Mouse (Mus musculus) hindbrain, embryonic 12.5 days (tissue): Measurements from ENCODE around the gene Wnt10b. TPM values are rescaled to one million over a fixed set of nuclear protein-coding genes. Genes with fewer than 3 reads are reported as not detected.

Experiments used
- ATAC-seq: fragments of 200-750 bp; cut with Nextera tagmentation; 2 replicates; pipeline ENCODE4 v1.8.0; 2017; ENCODE audit warnings: moderate TSS enrichment; ENCODE audit not compliant: low FRiP score
- H3K27ac ChIP-seq: fragments of 300-500 bp; sonication (generic); 2 replicates; pipeline ENCODE4 v1.5.1; 2016; ENCODE audit warnings: mild to moderate bottlenecking
- H3K27me3 ChIP-seq: fragments of 300-500 bp; sonication (generic); 2 replicates; pipeline ENCODE4 v1.6.1; 2016; ENCODE audit warnings: mild to moderate bottlenecking
- H3K36me3 ChIP-seq: fragments of 300-500 bp; sonication (generic); 2 replicates; pipeline ENCODE4 v1.6.1; 2016; ENCODE audit warnings: mild to moderate bottlenecking
- H3K4me1 ChIP-seq: fragments of 300-500 bp; sonication (generic); 2 replicates; pipeline ENCODE4 v1.6.1; 2016
- H3K4me2 ChIP-seq: fragments of 300-500 bp; sonication (generic); replicated peaks from 2 replicates; pipeline ENCODE4 v1.6.1; 2016; ENCODE audit warnings: mild to moderate bottlenecking
- H3K4me3 ChIP-seq: fragments of 300-500 bp; sonication (generic); 2 replicates; pipeline ENCODE4 v1.5.1; 2016; ENCODE audit warnings: mild to moderate bottlenecking
- H3K9ac ChIP-seq: fragments of 300-500 bp; sonication (generic); 2 replicates; pipeline ENCODE4 v1.6.1; 2016; ENCODE audit warnings: mild to moderate bottlenecking, moderate library complexity
- H3K9me3 ChIP-seq: fragments of 300-500 bp; sonication (generic); replicated peaks from 2 replicates; pipeline ENCODE4 v1.6.1; 2016; ENCODE audit warnings: mild to moderate bottlenecking
- WGBS: fragments of 180-500 bp; shearing (Covaris S2); methylation state at CpG from one replicate; pipeline ENCODE4 v1.1.7; 2016; 5-methylcytosine and 5-hydroxymethylcytosine counted together
- polyA plus RNA-seq: library from polyadenylated mRNA; unstranded; fragments of >200 nt; fragmentation: Nextera tagmentation; extraction: Ambion mirVana; gene quantifications from 2 replicates; pipeline ENCODE4 v1.2.1, GENCODE M21; 2016

Gene Wnt10b
- polyA plus RNA-seq, 1 experiment from 2014 or later, result 0.59 TPM

DNA sequence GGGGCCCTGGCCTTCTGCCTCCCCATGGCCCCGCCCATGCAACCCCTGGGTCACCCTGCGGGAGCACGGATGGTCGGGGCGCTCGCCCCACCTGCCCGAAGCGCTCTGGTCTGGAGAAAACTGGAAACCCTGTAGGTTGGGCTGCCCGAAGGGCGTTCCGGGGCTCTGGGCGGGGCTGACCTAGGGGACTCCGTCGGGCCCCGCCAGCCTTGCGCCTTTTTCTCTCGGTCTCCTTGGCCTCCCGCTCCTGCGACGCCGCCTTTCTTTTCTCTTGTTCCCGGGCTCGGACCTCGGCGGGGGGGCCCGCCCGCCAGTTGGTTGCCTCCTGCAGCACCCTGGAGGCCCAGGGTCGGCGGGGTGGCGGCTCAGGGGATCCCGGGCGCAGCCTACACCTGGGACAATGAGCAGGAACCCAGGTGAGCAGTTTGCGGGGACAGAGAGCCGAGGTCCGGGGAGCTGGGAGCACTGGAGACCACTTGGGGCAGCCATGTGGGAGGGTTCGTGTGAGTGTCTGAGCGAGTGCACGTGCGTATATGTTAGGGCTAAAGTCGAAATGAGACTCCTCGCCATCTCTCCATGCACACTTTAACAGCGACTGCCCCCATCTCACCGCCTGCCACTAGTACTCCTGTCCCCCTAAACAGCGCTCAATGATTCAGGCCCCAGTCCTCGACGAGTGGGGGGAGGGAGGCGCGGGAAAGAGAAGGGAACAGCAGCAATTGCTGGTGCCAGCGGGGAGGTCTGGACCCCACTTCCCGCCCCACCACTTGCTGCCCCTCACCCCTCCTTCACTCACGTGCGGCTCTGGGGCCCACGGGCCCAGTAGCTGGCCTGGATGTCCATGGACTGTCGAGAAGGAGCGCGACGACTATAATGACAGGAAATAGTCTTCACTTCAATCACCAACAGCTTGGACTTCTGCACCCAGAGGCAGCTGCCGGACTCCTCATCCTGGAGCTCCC lies 29.1 kb upstream of the Wnt10b start:
- WGBS, result under 1% methylated on average over 58 of the region's 58 CpGs
- Histone ChIP-seq H3K9me3 (no peaks in the 10 kb centered on the region), H3K27ac (no peak overlapping the region), H3K4me2 (peak overlapping the region; percentile 80), H3K36me3 (peaks cover 9% of the 10 kb centered on the region; the same call in 1 of the 2 replicates), H3K4me1 (peaks cover 41% of the 10 kb centered on the region), H3K4me3 (peak overlapping the region; percentile 43), H3K27me3 (peaks cover 88% of the 10 kb centered on the region), H3K9ac (peak overlapping the region; percentile 29)
- ATAC-seq, result 0 out of 2 replicates have a peak, but pooled peaks have one; percentile 7

- 3% methylated on average over 30 of the region's 30 CpGs for WGBS
- no peaks in the 10 kb centered on the region for H3K9me3 ChIP-seq
- H3K27ac ChIP-seq, result no peak overlapping the region
- peaks cover 41% of the 10 kb centered on the region for H3K4me1 ChIP-seq
- no peak; the same call in 1 of the 2 replicates for ATAC-seq
- H3K4me3 ChIP-seq, result peak overlapping the region; percentile 43
- peaks cover 96% of the 10 kb centered on the region for H3K27me3 ChIP-seq
- peak overlapping the region; percentile 29; the same call in 1 of the 2 replicates for H3K9ac ChIP-seq
- H3K36me3 ChIP-seq, result peaks cover 6% of the 10 kb centered on the region; the same call in 1 of the 2 replicates
- H3K4me2 ChIP-seq, result peak overlapping the region; percentile 80
Measured at GRCm38 (mm10) chr15:98806071-98806808, 28.3 kb upstream of the Wnt10b start.

- Histone ChIP-seq H3K4me3 (peak overlapping the region; percentile 43), H3K9ac (peak overlapping the region; percentile 62), H3K4me2 (peak overlapping the region; percentile 80), H3K9me3 (no peaks in the 10 kb centered on the region), H3K27ac (peak overlapping the region; percentile 12; the same call in 1 of the 2 replicates), H3K36me3 (no peaks in the 10 kb centered on the region), H3K27me3 (peaks cover 97% of the 10 kb centered on the region), H3K4me1 (peaks cover 41% of the 10 kb centered on the region)
- WGBS, result under 1% methylated on average over 64 of the region's 64 CpGs
- no peak for ATAC-seq
Measured at GRCm38 (mm10) chr15:98805324-98806040, 27.5 kb upstream of the Wnt10b start.

- Histone ChIP-seq H3K27ac (no peak overlapping the region), H3K4me3 (no peak overlapping the region), H3K36me3 (no peaks in the 10 kb centered on the region), H3K4me1 (peaks cover 41% of the 10 kb centered on the region), H3K9ac (no peak overlapping the region; the same call in 1 of the 2 replicates), H3K4me2 (peak overlapping the region; percentile 21), H3K9me3 (no peaks in the 10 kb centered on the region), H3K27me3 (peaks cover 100% of the 10 kb centered on the region)
- under 1% methylated on average over 32 of the region's 32 CpGs for WGBS
- ATAC-seq, result no peak
Measured at GRCm38 (mm10) chr15:98804054-98804453, 26.1 kb upstream of the Wnt10b start.

- WGBS, result 3% methylated on average over 8 of the region's 8 CpGs
- no peak for ATAC-seq
- H3K4me3 ChIP-seq, result no peak overlapping the region
- no peaks in the 10 kb centered on the region for H3K9me3 ChIP-seq
- no peak overlapping the region for H3K4me2 ChIP-seq
- H3K27ac ChIP-seq, result no peak overlapping the region
- peaks cover 100% of the 10 kb centered on the region for H3K27me3 ChIP-seq
- peaks cover 46% of the 10 kb centered on the region for H3K4me1 ChIP-seq
- no peaks in the 10 kb centered on the region for H3K36me3 ChIP-seq
- 0 out of 2 replicates have a peak overlapping the region, but pooled peaks have one; percentile 23 for H3K9ac ChIP-seq
Measured at GRCm38 (mm10) chr15:98802926-98803325, 25.0 kb upstream of the Wnt10b start.

- Histone ChIP-seq H3K27ac (no peak overlapping the region), H3K27me3 (peaks cover 100% of the 10 kb centered on the region), H3K4me1 (peaks cover 36% of the 10 kb centered on the region), H3K9me3 (no peaks in the 10 kb centered on the region), H3K4me2 (no peak overlapping the region), H3K36me3 (no peaks in the 10 kb centered on the region), H3K9ac (no peak overlapping the region), H3K4me3 (no peak overlapping the region)
- no peak for ATAC-seq
- WGBS, result 10% methylated on average over 12 of the region's 12 CpGs
Measured at GRCm38 (mm10) chr15:98799396-98799795, 21.4 kb upstream of the Wnt10b start.

DNA sequence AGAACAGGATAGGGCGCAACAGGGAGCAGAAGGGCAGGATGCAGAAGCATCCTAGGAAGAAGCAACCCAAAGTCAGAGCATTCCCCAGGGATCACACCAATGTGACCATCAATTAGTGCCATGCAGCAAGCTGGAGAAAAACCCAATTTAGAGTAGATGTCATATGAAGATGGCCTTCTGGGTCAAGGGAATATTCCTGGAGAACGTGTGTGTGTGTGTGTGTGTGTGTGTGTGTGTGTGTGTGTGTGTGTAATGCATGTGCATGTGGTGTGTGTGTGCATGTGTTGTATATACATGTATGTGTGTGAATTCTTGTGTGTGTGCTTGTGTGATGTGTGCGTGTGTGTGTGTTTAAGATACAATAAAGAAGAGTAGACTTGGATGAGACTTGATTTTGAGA lies 21.0 kb upstream of the Wnt10b start:
- Histone ChIP-seq H3K4me1 (peaks cover 36% of the 10 kb centered on the region), H3K27ac (no peak overlapping the region), H3K9ac (no peak overlapping the region), H3K4me3 (no peak overlapping the region), H3K36me3 (no peaks in the 10 kb centered on the region), H3K4me2 (no peak overlapping the region), H3K27me3 (peaks cover 100% of the 10 kb centered on the region), H3K9me3 (no peaks in the 10 kb centered on the region)
- no peak for ATAC-seq
- 45% methylated on average over 3 of the region's 3 CpGs for WGBS

DNA sequence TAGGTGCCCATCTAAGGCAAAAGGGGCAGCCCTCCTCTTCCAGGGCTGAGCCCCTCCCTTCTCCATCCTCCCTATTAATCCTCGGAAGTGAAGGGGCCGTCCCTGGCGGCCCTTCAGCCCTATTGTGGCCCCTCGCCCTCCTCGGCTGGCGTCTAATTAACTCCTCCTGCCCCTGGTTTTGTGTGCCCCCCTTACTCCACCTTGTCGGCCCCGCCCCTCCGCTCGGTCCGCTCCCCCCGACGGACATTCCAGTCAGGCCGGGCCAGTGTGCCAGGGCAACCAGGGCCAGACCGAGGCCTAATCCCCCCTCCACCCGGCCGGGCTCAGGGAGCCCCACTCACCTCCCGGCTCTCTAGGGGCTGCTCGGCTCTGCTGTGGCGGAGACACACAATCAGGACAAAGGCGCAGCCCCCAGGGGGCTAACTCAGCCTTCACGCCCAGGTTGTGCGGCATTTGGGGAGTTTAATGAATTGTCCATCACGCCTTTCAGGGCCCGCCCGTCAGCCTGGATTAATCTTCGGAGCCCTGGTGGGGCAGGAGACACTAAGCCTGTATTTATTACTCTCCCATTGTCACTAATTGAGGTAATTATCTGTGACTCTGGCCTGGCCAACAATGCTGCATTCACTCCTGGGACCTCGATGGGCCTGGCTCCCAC lies 20.0 kb upstream of the Wnt10b start:
- Histone ChIP-seq H3K4me1 (peaks cover 35% of the 10 kb centered on the region), H3K27ac (0 out of 2 replicates have a peak overlapping the region, but pooled peaks have one; percentile 7), H3K36me3 (no peaks in the 10 kb centered on the region), H3K9ac (0 out of 2 replicates have a peak overlapping the region, but pooled peaks have one; percentile 13), H3K27me3 (peaks cover 100% of the 10 kb centered on the region), H3K4me3 (0 out of 2 replicates have a peak overlapping the region, but pooled peaks have one; percentile 11), H3K4me2 (peak overlapping the region; percentile 32), H3K9me3 (no peaks in the 10 kb centered on the region)
- ATAC-seq, result peak; percentile 94
- 2% methylated on average over 28 of the region's 28 CpGs for WGBS

- no peak for ATAC-seq
- Histone ChIP-seq H3K4me3 (no peak overlapping the region), H3K27ac (no peak overlapping the region), H3K9me3 (no peaks in the 10 kb centered on the region), H3K4me2 (peak overlapping the region; percentile 9; the same call in 1 of the 2 replicates), H3K27me3 (peaks cover 100% of the 10 kb centered on the region), H3K36me3 (no peaks in the 10 kb centered on the region), H3K9ac (no peak overlapping the region; the same call in 1 of the 2 replicates), H3K4me1 (peaks cover 43% of the 10 kb centered on the region)
- 3% methylated on average over 13 of the region's 13 CpGs for WGBS
Measured at GRCm38 (mm10) chr15:98796803-98797595, 19.0 kb upstream of the Wnt10b start.

- H3K4me2 ChIP-seq, result peak overlapping the region; percentile 44
- no peak overlapping the region for H3K27ac ChIP-seq
- H3K27me3 ChIP-seq, result peaks cover 100% of the 10 kb centered on the region
- ATAC-seq, result no peak
- H3K4me3 ChIP-seq, result peak overlapping the region; percentile 28; the same call in 1 of the 2 replicates
- H3K4me1 ChIP-seq, result peaks cover 55% of the 10 kb centered on the region
- 2% methylated on average over 13 of the region's 13 CpGs for WGBS
- no peaks in the 10 kb centered on the region for H3K9me3 ChIP-seq
- H3K36me3 ChIP-seq, result no peaks in the 10 kb centered on the region
- no peak overlapping the region for H3K9ac ChIP-seq
Measured at GRCm38 (mm10) chr15:98793141-98793698, 15.3 kb upstream of the Wnt10b start.
